Mouse (Mus musculus) WW6 (cell line): ENCODE measurements around the gene Slf2.

Source experiments
- DNase-seq: peaks from one replicate; pipeline ENCODE4 v3.0.0-alpha.2; 2013; ENCODE audit warnings: low read depth, low spot score

Gene Slf2

GRCm38 (mm10) chr19:44908836-44909460 lies 22.0 kb upstream of the Slf2 start:
- DNase-seq: no peak

GRCm38 (mm10) chr19:44914481-44915249 lies 16.3 kb upstream of the Slf2 start:
- no peak for DNase-seq

GRCm38 (mm10) chr19:44918171-44918570 lies 12.8 kb upstream of the Slf2 start:
- no peak for DNase-seq

- no peak for DNase-seq
Observed at GRCm38 (mm10) chr19:44921466-44922139, 9.3 kb upstream of the Slf2 start.

- DNase-seq: no peak
Observed at GRCm38 (mm10) chr19:44922521-44922920, 8.4 kb upstream of the Slf2 start.

GRCm38 (mm10) chr19:44924699-44925098 lies 6.3 kb upstream of the Slf2 start:
- DNase-seq: no peak

GRCm38 (mm10) chr19:44926781-44927180 lies 4.2 kb upstream of the Slf2 start:
- DNase-seq: no peak

- no peak for DNase-seq
Observed at GRCm38 (mm10) chr19:44927250-44927649, 3.7 kb upstream of the Slf2 start.

GRCm38 (mm10) chr19:44928185-44928584 lies 2.8 kb upstream of the Slf2 start:
- DNase-seq: no peak

GRCm38 (mm10) chr19:44929251-44929650 lies 1.7 kb upstream of the Slf2 start:
- no peak for DNase-seq

GRCm38 (mm10) chr19:44929663-44930062 lies 1.3 kb upstream of the Slf2 start:
- no peak for DNase-seq

GRCm38 (mm10) chr19:44930122-44930521 lies 829 bp upstream of the Slf2 start:
- no peak for DNase-seq

- DNase-seq: peak; percentile 83
Observed at GRCm38 (mm10) chr19:44931454-44931759, 456 bp downstream of the Slf2 start.

GRCm38 (mm10) chr19:44932051-44932450 lies 1.1 kb downstream of the Slf2 start:
- no peak for DNase-seq

GRCm38 (mm10) chr19:44933136-44933535 lies 2.2 kb downstream of the Slf2 start:
- DNase-seq: no peak

GRCm38 (mm10) chr19:44959633-44960032 lies 28.7 kb downstream of the Slf2 start:
- no peak for DNase-seq

- no peak for DNase-seq
Observed at GRCm38 (mm10) chr19:44965978-44966377, 35.0 kb downstream of the Slf2 start.

- DNase-seq: no peak
Observed at GRCm38 (mm10) chr19:44968329-44968728, 37.4 kb downstream of the Slf2 start.

GRCm38 (mm10) chr19:44976636-44977035 lies 45.7 kb downstream of the Slf2 start:
- no peak for DNase-seq

GRCm38 (mm10) chr19:44977148-44977547 lies 46.2 kb downstream of the Slf2 start:
- DNase-seq: no peak

GRCm38 (mm10) chr19:44980787-44981186 lies 49.8 kb downstream of the Slf2 start:
- DNase-seq: no peak

GRCm38 (mm10) chr19:44982477-44983115 lies 51.6 kb downstream of the Slf2 start:
- DNase-seq: no peak
